Mouse (Mus musculus) forebrain, postnatal 0 days (tissue): Measurements from ENCODE around the gene Hmgb1. TPM values are rescaled to one million over a fixed set of nuclear protein-coding genes. Genes with fewer than 3 reads are reported as not detected.

Experiments
- ATAC-seq: fragments of 200-750 bp; cut with Nextera tagmentation; 2 replicates; pipeline ENCODE4 v1.8.0; 2017; ENCODE audit warnings: mild to moderate bottlenecking, moderate library complexity
- DNase-seq: peaks from one replicate; pipeline ENCODE4 v3.0.0-alpha.2; 2015
- H3K27ac ChIP-seq: fragments of 300-500 bp; sonication (generic); 2 replicates; pipeline ENCODE4 v1.5.1; 2014; ENCODE audit warnings: low read depth, mild to moderate bottlenecking, antibody characterized with exemption, low read length, moderate library complexity, mixed read lengths
- H3K27me3 ChIP-seq: fragments of 300-500 bp; sonication (generic); 2 replicates; pipeline ENCODE4 v1.6.1; 2014; ENCODE audit warnings: mild to moderate bottlenecking, low read length, mixed read lengths; ENCODE audit not compliant: insufficient read depth
- H3K36me3 ChIP-seq: fragments of 300-500 bp; sonication (generic); 2 replicates; pipeline ENCODE4 v1.6.1; 2014; ENCODE audit warnings: mild to moderate bottlenecking, moderate library complexity; ENCODE audit not compliant: insufficient read depth
- H3K4me1 ChIP-seq: fragments of 300-500 bp; sonication (generic); 2 replicates; pipeline ENCODE4 v1.6.1; 2014; ENCODE audit warnings: antibody characterized with exemption; ENCODE audit not compliant: insufficient read depth
- H3K4me2 ChIP-seq: fragments of 300-500 bp; sonication (generic); 2 replicates; pipeline ENCODE4 v1.6.1; 2014; ENCODE audit warnings: low read depth, mild to moderate bottlenecking, moderate library complexity
- H3K4me3 ChIP-seq: fragments of 300-500 bp; sonication (generic); 2 replicates; pipeline ENCODE4 v1.5.1; 2014; ENCODE audit warnings: low read depth, low read length, mixed read lengths
- H3K9ac ChIP-seq: fragments of 300-500 bp; sonication (generic); 2 replicates; pipeline ENCODE4 v1.6.1; 2014; ENCODE audit warnings: mild to moderate bottlenecking
- H3K9me3 ChIP-seq: fragments of 300-500 bp; sonication (generic); 2 replicates; pipeline ENCODE4 v1.6.1; 2016; ENCODE audit warnings: low read length
- CTCF ChIP-seq: sonication (generic); IDR thresholded peaks from 2 replicates; pipeline ENCODE4 v1.5.1; 2016; ENCODE audit warnings: antibody characterized with exemption, control low read depth, low read depth
- WGBS: fragments of 180-500 bp; shearing (Covaris S2); extraction: QIAGEN DNeasy Blood & Tissue Kit; methylation state at CpG from one replicate; pipeline ENCODE4 v1.1.7; 2014; 5-methylcytosine and 5-hydroxymethylcytosine counted together
- polyA plus RNA-seq: library from polyadenylated mRNA; unstranded; fragments of >200 nt; fragmentation: Nextera tagmentation; extraction: Ambion mirVana; gene quantifications from 2 replicates; pipeline ENCODE4 v1.2.1, GENCODE M21; 2015
- total RNA-seq: library from RNA; depleted of rRNA; stranded (reverse); fragments of >200 nt; gene quantifications from 2 replicates; pipeline ENCODE4 v1.2.3, GENCODE M21; 2014; rRNA removed

Hmgb1 gene
- total and polyA plus RNA-seq, 2 experiments from 2014 or later = 446 to 892 TPM

DNA sequence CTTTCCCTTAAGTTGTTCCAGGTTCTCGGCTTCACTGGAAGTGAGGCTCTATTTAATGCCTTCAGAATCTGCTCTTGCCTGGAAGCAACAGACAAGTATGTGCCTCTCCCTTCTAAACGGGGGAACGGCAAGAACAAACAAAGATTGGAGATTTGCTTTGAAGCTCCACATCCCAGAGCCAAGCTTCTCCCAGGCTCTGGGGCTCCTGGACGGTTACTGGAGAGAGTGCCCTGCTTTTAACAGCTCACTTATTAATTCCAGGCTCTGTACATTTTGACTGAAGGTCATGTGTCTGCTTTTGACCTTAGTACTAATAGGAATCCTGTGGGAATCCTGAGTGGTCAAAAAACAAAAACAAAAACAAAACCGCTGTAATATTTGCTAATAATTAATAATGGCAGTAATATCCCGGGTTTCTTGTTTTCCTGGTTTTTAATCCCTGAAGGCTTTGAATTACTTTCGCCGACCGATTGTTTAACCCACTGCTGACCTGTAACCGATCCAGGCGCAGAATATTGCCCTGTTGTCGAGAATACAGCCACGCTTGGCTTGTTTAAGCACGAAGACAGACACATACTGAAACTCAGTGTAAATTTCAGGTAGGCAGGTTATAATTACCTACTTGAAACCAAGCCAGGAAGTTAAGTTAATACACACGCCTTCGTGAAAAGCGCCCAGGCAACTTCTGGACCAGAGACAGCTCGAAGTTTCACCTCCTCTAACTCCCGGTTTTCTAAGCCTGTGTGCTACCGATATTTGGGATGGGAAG lies 182.1 kb downstream of the Hmgb1 start:
- no peak for TF ChIP-seq CTCF
- WGBS = 66% methylated on average over 20 of the region's 20 CpGs
- no peaks in the 10 kb centered on the region for H3K27me3 ChIP-seq
- H3K4me1 ChIP-seq = peaks cover 4% of the 10 kb centered on the region; the same call in 1 of the 2 replicates
- H3K9ac ChIP-seq = no peak overlapping the region
- no peaks in the 10 kb centered on the region for H3K36me3 ChIP-seq
- no peak overlapping the region for H3K27ac ChIP-seq
- no peaks in the 10 kb centered on the region for H3K9me3 ChIP-seq
- ATAC-seq (no peak), DNase-seq (no peak)
- H3K4me2 ChIP-seq = no peak overlapping the region
- H3K4me3 ChIP-seq = no peak overlapping the region

DNA sequence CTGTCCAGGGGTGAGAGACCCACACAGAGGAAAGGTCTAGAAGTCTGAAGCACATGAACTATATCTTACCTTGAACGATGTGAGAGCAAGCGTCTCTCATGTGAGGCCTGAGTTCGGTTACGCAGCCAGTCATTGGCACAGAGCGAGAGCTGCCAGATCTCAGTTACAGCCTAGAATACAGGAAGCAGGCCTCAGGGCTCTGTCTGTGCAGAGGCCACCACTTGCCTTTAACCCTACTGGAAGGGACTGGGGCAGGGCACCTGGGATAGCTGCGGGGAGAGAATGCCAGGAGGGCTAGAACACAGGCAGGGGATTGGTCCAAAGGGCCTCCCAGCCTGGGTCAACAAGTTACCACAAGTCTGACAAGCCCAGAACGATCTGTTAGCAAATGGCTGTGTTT lies 184.5 kb downstream of the Hmgb1 start:
- Histone ChIP-seq H3K4me2 (no peak overlapping the region), H3K9ac (no peak overlapping the region), H3K4me1 (0 out of 2 replicates have a peak, but pooled peaks cover 12% of the 10 kb centered on the region), H3K27me3 (no peaks in the 10 kb centered on the region), H3K4me3 (no peak overlapping the region), H3K27ac (no peak overlapping the region), H3K36me3 (no peaks in the 10 kb centered on the region), H3K9me3 (no peaks in the 10 kb centered on the region)
- DNase-seq (no peak), ATAC-seq (no peak)
- TF ChIP-seq CTCF = no peak
- 88% methylated on average over 7 of the region's 7 CpGs for WGBS

GRCm38 (mm10) chr5:148998512-148998911 lies 185.8 kb downstream of the Hmgb1 start:
- no peaks in the 10 kb centered on the region for H3K27me3 ChIP-seq
- H3K4me2 ChIP-seq = no peak overlapping the region
- H3K9ac ChIP-seq = no peak overlapping the region
- no peak for DNase-seq
- H3K9me3 ChIP-seq = no peaks in the 10 kb centered on the region
- no peaks in the 10 kb centered on the region for H3K36me3 ChIP-seq
- no peak overlapping the region for H3K4me3 ChIP-seq
- no peak overlapping the region for H3K27ac ChIP-seq
- H3K4me1 ChIP-seq = peaks cover 12% of the 10 kb centered on the region; the same call in 1 of the 2 replicates
- no peak for ATAC-seq
- 92% methylated on average over 14 of the region's 14 CpGs for WGBS
- TF ChIP-seq CTCF = no peak

- Histone ChIP-seq H3K9me3 (no peaks in the 10 kb centered on the region), H3K4me2 (no peak overlapping the region), H3K9ac (no peak overlapping the region), H3K4me3 (no peak overlapping the region), H3K4me1 (peaks cover 12% of the 10 kb centered on the region; the same call in 1 of the 2 replicates), H3K27ac (no peak overlapping the region), H3K36me3 (no peaks in the 10 kb centered on the region), H3K27me3 (no peaks in the 10 kb centered on the region)
- no peak for TF ChIP-seq CTCF
- 61% methylated on average over 4 of the region's 4 CpGs for WGBS
- ATAC-seq (no peak), DNase-seq (no peak)
Measured at GRCm38 (mm10) chr5:148996709-148997037, 187.6 kb downstream of the Hmgb1 start.

Other genes starting within 250 kb of the Hmgb1 start
- not detected in 2 replicates for gene Gm42791, start 189.3 kb downstream of the Hmgb1 start, total RNA-seq
- gene Gm42791, start 189.3 kb downstream of the Hmgb1 start, polyA plus RNA-seq = 2.0 and 5.7 TPM in 2 replicates
- 61.3 and 63.6 TPM in 2 replicates for gene Uspl1, start 139 bp downstream of the Hmgb1 start, total RNA-seq
- 37.3 and 41.8 TPM in 2 replicates for gene Uspl1, start 139 bp downstream of the Hmgb1 start, polyA plus RNA-seq
- gene Alox5ap, start 80.3 kb upstream of the Hmgb1 start, total RNA-seq = 3.4 and 11.6 TPM in 2 replicates
- gene Alox5ap, start 80.3 kb upstream of the Hmgb1 start, polyA plus RNA-seq = 10.8 and 13.3 TPM in 2 replicates
- 1.7 and 2.1 TPM in 2 replicates for gene Medag, start 227.3 kb upstream of the Hmgb1 start, total RNA-seq
- 1.1 and 1.8 TPM in 2 replicates for gene Medag, start 227.3 kb upstream of the Hmgb1 start, polyA plus RNA-seq